Mouse (Mus musculus): ENCODE results near the gene AI481877.

DNA sequence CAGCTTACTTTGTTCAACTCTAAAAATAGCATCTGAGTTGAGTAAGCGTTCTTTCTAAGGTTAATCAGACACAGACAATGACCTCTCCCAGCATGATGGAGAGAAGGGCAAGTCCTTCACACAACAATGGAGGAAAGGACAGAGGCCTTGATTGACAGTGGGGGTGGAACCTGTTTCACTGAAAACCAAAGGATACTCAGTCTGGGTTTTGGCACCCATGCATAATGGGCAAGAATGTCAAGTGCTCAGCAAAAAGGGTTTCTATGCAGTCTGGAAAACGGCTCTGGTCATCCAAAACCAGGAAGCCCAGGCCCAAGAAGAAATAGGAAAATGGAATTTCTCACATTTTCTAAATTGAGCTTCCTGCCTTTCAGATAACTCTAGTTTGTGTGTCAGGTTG lies 33.8 kb upstream of the AI481877 start:
- no peak for TF ChIP-seq CTCF (conservative IDR thresholded peaks at IDR 0.05; ENCODE audit: insufficient read depth, insufficient read length, low read depth, low read length)
- no peak for TF ChIP-seq POLR2A (IDR thresholded peaks at IDR 0.05; ENCODE audit: low read depth, low read length)
